Mouse (Mus musculus): ENCODE data around the gene Eapp.
"Not testable (repeated sequence)": the region's sequence is repeated elsewhere in the genome, so short reads cannot be mapped to it uniquely, and the experiment has no call there.

Eapp gene

GRCm38 (mm10) chr12:54683182-54683581 is 12.5 kb downstream of the Eapp start:
- DNase-seq (ENCODE audit: low spot score in 2 of 2), result no peak

- no peak for DNase-seq (ENCODE audit: low spot score in 2 of 2)
Observed at GRCm38 (mm10) chr12:54676709-54677108, 19.0 kb downstream of the Eapp start.

GRCm38 (mm10) chr12:54675396-54675795 is 20.3 kb downstream of the Eapp start:
- DNase-seq (ENCODE audit: low spot score in 2 of 2), result no peak

- DNase-seq (ENCODE audit: low spot score in 2 of 2), result no peak
Observed at GRCm38 (mm10) chr12:54671262-54671661, 24.4 kb downstream of the Eapp start.

- no peak for DNase-seq (ENCODE audit: low spot score in 2 of 2)
Observed at GRCm38 (mm10) chr12:54668141-54668540, 27.6 kb downstream of the Eapp start.

- no peak for DNase-seq (ENCODE audit: low spot score in 2 of 2)
Observed at GRCm38 (mm10) chr12:54665526-54665925, 30.2 kb downstream of the Eapp start.

GRCm38 (mm10) chr12:54661470-54661869 is 34.2 kb downstream of the Eapp start:
- not testable (repeated sequence) for DNase-seq (ENCODE audit: low spot score in 2 of 2)

GRCm38 (mm10) chr12:54659901-54660300 is 35.8 kb downstream of the Eapp start:
- DNase-seq (ENCODE audit: low spot score in 2 of 2), result no peak

GRCm38 (mm10) chr12:54658425-54659092 is 37.1 kb downstream of the Eapp start:
- DNase-seq (ENCODE audit: low spot score in 2 of 2), result no peak

- DNase-seq (ENCODE audit: low spot score in 2 of 2), result no peak
Observed at GRCm38 (mm10) chr12:54657951-54658350, 37.7 kb downstream of the Eapp start.

GRCm38 (mm10) chr12:54657226-54657625 is 38.5 kb downstream of the Eapp start:
- no peak for DNase-seq (ENCODE audit: low spot score in 2 of 2)

- peak; percentile 85 to 91 for DNase-seq (ENCODE audit: low spot score in 2 of 2)
Observed at GRCm38 (mm10) chr12:54656396-54657171, 39.1 kb downstream of the Eapp start, which contains the start of gene Sptssa. TSS of gene Sptssa (minus strand) at chr12:54656573.

- DNase-seq (ENCODE audit: low spot score in 2 of 2), result peak; percentile 19 to 26
Observed at GRCm38 (mm10) chr12:54656039-54656395, 39.7 kb downstream of the Eapp start.

- DNase-seq (ENCODE audit: low spot score in 2 of 2), result no peak
Observed at GRCm38 (mm10) chr12:54655292-54656038, 40.2 kb downstream of the Eapp start.

GRCm38 (mm10) chr12:54654741-54655140 is 41.0 kb downstream of the Eapp start:
- no peak for DNase-seq (ENCODE audit: low spot score in 2 of 2)

- no peak for DNase-seq (ENCODE audit: low spot score in 2 of 2)
Observed at GRCm38 (mm10) chr12:54654141-54654540, 41.6 kb downstream of the Eapp start.

- DNase-seq (ENCODE audit: low spot score in 2 of 2), result no peak
Observed at GRCm38 (mm10) chr12:54652346-54652745, 43.4 kb downstream of the Eapp start.

- DNase-seq (ENCODE audit: low spot score in 2 of 2), result no peak
Observed at GRCm38 (mm10) chr12:54651820-54652219, 43.9 kb downstream of the Eapp start.

- no peak for DNase-seq (ENCODE audit: low spot score in 2 of 2)
Observed at GRCm38 (mm10) chr12:54651158-54651557, 44.5 kb downstream of the Eapp start.

GRCm38 (mm10) chr12:54644947-54645346 is 50.8 kb downstream of the Eapp start:
- DNase-seq (ENCODE audit: low spot score in 2 of 2), result no peak

- no peak for DNase-seq (ENCODE audit: low spot score in 2 of 2)
Observed at GRCm38 (mm10) chr12:54643320-54643892, 52.3 kb downstream of the Eapp start.

- no peak for DNase-seq (ENCODE audit: low spot score in 2 of 2)
Observed at GRCm38 (mm10) chr12:54641374-54641773, 54.3 kb downstream of the Eapp start.
